Mouse (Mus musculus): ENCODE measurements around the gene Nup210.
"Not testable (repeated sequence)": the region's sequence is repeated elsewhere in the genome, so short reads cannot be mapped to it uniquely, and the experiment has no call there.

Nup210 gene

GRCm38 (mm10) chr6:91104765-91105399 is 11.7 kb downstream of the Nup210 start:
- peak; percentile 70 for DNase-seq (ENCODE audit: low read depth, low spot score)

GRCm38 (mm10) chr6:91103421-91103820 is 13.2 kb downstream of the Nup210 start:
- DNase-seq (ENCODE audit: low read depth, low spot score): not testable (repeated sequence)

GRCm38 (mm10) chr6:91100621-91101020 is 16.0 kb downstream of the Nup210 start:
- no peak for DNase-seq (ENCODE audit: low read depth, low spot score)

- no peak for DNase-seq (ENCODE audit: low read depth, low spot score)
Measured at GRCm38 (mm10) chr6:91097879-91098278, 18.8 kb downstream of the Nup210 start.

- no peak for DNase-seq (ENCODE audit: low read depth, low spot score)
Measured at GRCm38 (mm10) chr6:91095072-91095601, 21.5 kb downstream of the Nup210 start.

- DNase-seq (ENCODE audit: low read depth, low spot score): no peak
Measured at GRCm38 (mm10) chr6:91092216-91092899, 24.3 kb downstream of the Nup210 start.

- no peak for DNase-seq (ENCODE audit: low read depth, low spot score)
Measured at GRCm38 (mm10) chr6:91085114-91085892, 31.3 kb downstream of the Nup210 start.

- peak; percentile 10 for DNase-seq (ENCODE audit: low read depth, low spot score)
Measured at GRCm38 (mm10) chr6:91080033-91080432, 36.6 kb downstream of the Nup210 start.

GRCm38 (mm10) chr6:91076249-91076648 is 40.4 kb downstream of the Nup210 start:
- DNase-seq (ENCODE audit: low read depth, low spot score): no peak

- no peak for DNase-seq (ENCODE audit: low read depth, low spot score)
Measured at GRCm38 (mm10) chr6:91068511-91068910, 48.1 kb downstream of the Nup210 start.

- no peak for DNase-seq (ENCODE audit: low read depth, low spot score)
Measured at GRCm38 (mm10) chr6:91067048-91067447, 49.6 kb downstream of the Nup210 start.

- no peak for DNase-seq (ENCODE audit: low read depth, low spot score)
Measured at GRCm38 (mm10) chr6:91061296-91061695, 55.3 kb downstream of the Nup210 start.

- peak; percentile 59 for DNase-seq (ENCODE audit: low read depth, low spot score)
Measured at GRCm38 (mm10) chr6:91059711-91060110, 56.9 kb downstream of the Nup210 start.

- DNase-seq (ENCODE audit: low read depth, low spot score): no peak
Measured at GRCm38 (mm10) chr6:91057989-91058388, 58.6 kb downstream of the Nup210 start.

GRCm38 (mm10) chr6:91056348-91056747 is 60.3 kb downstream of the Nup210 start:
- no peak for DNase-seq (ENCODE audit: low read depth, low spot score)

- no peak for DNase-seq (ENCODE audit: low read depth, low spot score)
Measured at GRCm38 (mm10) chr6:91052572-91052971, 64.1 kb downstream of the Nup210 start.

- DNase-seq (ENCODE audit: low read depth, low spot score): no peak
Measured at GRCm38 (mm10) chr6:91048019-91048418, 68.6 kb downstream of the Nup210 start.

- DNase-seq (ENCODE audit: low read depth, low spot score): no peak
Measured at GRCm38 (mm10) chr6:91047434-91047833, 69.2 kb downstream of the Nup210 start.

GRCm38 (mm10) chr6:91046184-91046583 is 70.4 kb downstream of the Nup210 start:
- no peak for DNase-seq (ENCODE audit: low read depth, low spot score)

- peak; percentile 20 for DNase-seq (ENCODE audit: low read depth, low spot score)
Measured at GRCm38 (mm10) chr6:91044628-91045331, 71.8 kb downstream of the Nup210 start.

GRCm38 (mm10) chr6:91041287-91041686 is 75.3 kb downstream of the Nup210 start:
- DNase-seq (ENCODE audit: low read depth, low spot score): no peak

- no peak for DNase-seq (ENCODE audit: low read depth, low spot score)
Measured at GRCm38 (mm10) chr6:91028256-91028655, 88.4 kb downstream of the Nup210 start.
